Mouse (Mus musculus): ENCODE results near the gene Mdm2.

The Mdm2 gene

DNA sequence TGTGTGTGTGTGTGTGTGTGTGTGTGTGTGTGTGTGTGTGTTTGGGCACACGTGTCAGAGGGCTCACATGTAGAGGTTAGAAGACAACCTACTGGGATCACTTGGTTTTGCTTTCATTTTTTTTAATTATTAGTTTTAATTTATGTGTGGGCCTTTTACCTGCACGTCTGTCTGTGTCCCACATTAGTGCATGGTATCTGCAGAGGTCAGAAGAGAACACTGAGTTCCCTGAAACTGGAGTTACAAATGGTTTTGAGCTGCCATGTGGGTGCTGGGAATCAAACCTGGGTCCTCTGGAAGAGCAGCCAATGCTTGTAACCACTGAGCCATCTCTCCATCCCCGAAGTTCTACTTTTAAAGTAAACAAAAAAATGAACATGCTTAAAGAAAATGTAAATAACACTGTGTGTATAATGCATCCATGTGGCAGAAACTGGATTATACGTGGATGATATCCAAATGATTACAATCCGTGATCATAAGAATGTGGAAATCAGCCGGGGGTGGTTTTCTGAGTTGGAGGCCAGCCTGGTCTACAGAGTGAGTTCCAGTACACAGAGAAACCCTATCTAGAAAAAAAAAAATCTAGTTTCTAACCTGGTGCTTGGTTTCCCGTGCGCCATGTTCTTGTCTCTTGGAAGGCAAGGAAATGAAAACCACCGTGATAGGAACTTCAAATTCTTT lies 43.5 kb downstream of the Mdm2 start:
- in situ Hi-C loops (cut with MboI; ENCODE audit: unreplicated experiment in 2 of 2): no loop called here

DNA sequence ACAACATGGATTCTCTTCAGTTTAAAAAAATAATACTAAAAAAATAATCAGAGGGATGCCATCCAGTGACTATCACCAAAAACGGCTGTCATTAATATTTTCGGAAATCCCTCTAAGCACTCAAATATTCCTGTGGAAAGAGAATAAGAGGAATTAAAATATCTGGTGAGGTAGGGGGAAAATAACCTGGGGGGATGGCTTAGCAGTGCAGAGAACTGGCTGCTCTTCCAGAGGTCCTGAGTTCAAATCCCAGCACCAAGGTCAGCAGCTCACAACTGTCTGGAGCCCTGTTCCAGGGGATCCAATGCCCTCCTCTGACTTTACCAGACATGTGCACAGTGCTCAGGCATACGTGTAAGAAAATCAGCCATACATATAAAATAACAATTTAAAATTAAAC lies 44.2 kb downstream of the Mdm2 start:
- in situ Hi-C loops (cut with MboI; ENCODE audit: unreplicated experiment in 2 of 2): no loop called here

DNA sequence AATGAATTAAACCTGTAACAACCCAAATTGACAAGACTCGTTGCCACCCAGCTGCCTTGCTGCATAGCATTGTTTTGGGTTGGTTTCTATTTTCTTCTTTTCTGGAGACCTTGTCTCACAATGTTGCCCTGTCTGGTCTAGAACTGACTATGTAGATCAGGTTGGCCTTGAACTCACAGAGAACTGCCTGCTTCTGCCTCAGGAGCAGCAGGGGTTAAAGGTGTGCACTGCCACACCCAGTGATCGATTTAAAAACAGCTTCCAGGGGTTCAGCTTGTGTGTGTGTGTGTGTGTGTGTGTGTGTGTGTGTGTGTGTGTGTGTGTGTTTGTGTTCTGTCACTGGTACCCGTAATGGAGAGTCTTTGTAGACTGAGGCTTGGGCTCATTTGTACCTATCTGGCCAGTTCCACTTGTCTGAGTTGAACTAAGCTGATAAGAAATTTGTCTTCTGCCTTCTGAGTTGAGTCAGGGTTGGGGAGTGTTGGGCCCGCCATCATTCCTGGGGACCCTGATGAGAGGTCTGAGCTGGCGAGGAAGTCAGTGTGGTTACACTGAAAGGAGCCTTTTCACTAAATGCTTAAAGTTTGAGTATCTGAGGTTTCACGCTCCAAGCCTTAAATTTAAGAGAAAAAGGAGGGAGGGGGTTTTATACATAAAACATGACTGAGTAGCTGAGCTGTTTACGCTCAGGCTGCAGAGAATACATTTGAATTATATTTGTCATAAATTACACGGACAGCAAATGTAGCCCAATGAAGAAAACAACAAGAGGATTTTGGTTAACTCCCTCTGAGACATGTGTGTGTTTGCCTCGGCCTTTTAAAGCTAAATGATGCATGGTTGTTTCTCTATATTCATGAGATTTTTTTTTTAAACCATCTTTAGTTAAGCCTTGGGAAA lies 44.9 kb downstream of the Mdm2 start:
- in situ Hi-C loops (cut with MboI; ENCODE audit: unreplicated experiment in 2 of 2): no loop called here

DNA sequence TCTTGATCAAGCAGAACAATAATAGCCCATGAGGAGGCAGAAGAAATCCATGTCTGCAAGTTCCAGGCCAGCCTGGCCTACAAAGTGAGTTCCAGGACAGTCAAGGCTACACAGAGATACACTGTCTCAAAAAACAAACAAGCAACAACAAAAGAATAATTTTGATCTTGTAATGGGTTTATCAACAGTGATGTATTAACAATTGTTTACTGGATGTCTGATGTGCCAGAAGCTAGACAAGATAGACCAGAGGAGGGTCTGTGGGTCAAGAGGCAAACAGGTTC lies 45.7 kb downstream of the Mdm2 start:
- in situ Hi-C loops (cut with MboI; ENCODE audit: unreplicated experiment in 2 of 2): no loop called here

DNA sequence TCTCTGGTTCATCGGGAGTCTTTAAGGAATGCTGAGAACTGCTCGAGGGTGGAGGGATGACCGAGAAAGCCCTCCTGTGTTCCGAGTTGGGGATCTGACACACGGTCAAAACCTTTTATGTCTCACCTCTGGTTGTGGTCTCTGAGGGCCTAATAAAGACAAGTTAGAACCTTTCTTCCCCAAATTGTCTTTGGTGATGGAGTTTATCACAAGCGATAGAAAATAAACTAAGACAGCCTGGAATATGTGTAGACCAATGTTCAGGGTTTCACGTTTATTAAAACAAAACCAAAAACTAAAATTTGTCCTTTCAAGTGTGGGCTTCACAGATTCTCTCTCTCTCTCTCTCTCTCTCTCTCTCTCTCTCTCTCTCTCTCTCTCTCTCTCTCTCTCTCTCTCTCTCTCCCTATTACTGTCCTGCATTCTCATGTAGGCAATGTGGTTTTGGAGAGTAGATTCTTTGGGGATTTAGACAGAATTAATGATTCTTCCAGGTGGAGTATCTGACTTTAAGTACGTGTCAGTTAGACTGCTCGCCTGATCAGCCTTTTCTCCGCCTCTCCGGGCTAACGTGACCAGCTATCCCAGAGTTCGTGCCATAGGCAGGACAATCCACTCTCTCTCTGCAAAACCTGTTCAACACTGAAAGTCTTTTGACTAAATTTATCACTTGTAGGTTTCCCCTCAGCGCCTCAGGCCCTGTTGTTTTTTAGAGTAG lies 46.2 kb downstream of the Mdm2 start:
- in situ Hi-C loops (cut with MboI; ENCODE audit: unreplicated experiment in 2 of 2): no loop called here

DNA sequence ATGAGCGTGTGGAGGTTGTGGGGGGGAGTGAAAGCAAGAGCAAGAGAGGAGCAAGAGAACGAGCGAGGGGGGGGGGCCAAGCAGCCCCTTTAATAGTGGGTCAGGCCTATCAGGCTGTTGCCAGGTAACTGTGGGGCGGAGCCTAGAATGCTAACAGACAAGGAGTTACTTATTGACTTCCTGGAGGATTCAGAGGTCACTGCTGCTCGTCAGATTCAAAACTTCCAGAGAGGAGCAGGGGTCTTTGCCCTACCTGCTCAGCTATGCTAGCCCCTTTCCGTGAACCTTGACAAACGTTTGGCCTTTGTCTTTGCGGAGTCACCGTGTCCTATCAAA lies 46.7 kb downstream of the Mdm2 start:
- in situ Hi-C loops (cut with MboI; ENCODE audit: unreplicated experiment in 2 of 2): no loop called here

DNA sequence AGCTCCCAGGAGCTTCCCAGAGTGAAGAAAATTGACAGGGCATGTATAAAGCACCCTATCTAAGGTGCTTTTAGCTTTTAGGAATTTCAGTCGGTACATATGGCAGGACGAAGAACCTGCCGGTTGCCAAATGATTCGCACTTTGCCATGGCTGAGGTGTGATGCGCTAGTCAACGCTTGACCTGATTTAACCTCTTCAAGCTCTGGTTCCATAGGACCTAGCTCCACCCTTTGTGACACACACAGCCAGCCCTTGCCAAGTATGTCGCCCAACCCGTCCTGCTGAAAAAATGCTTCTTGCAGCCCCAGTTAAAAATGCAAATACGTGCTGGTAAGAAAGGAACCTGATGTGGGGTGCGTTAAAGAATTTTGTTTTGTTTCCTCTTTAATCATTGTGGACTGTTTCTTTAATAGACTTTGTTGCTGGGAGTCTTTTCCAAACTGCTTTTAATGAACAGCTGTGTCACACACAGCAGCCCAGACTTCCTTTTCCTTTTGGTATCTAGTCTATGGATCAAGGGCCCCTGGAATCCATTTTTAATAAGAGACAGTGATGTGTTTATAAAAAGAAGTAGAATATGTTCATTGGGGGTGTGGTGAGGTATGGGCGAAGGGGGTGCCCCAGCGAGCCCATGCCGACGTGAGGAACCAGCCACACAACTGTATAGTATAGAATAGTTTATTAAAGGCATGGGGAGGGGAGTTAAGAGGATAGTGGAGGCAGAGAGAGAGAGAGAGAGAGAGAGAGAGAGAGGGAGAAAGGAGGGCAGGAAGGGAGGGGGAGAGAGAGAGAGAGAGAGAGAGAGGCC lies 47.3 kb downstream of the Mdm2 start:
- in situ Hi-C loops (cut with MboI; ENCODE audit: unreplicated experiment in 2 of 2): no loop called here

DNA sequence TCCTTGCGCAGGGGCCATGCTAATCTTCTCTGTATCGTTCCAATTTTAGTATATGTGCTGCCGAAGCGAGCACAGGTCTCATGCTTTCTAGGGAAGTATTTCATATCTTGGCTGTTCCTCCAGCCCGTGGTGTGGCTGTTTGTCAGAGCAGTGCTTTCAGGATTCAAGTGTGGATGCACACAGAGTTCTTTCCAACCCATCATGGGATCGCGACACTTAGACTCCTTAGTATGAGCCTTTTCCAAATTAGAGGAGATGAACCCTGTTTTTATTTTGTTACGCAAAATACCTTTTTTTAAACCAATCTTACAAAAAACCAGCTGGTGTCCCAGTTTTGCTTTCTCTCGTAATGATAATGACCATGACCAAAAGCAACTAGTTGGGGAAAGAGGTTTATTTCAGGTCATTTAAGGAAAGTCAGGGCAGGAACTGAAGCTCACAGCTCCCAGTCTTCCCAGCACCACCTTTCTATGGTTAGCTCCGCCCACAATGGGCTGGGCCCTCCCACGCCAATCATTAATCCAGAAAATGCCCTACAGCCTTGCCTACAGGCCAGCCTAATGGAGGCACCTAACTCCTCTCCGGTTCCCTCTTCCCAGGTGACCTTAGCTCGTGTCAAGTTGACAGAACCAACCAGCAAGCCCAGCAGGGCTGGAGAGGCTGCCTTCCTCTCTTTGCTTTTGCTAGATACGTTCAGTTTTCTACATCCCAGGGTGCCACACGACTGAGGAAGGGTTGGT lies 48.1 kb downstream of the Mdm2 start:
- in situ Hi-C loops (cut with MboI; ENCODE audit: unreplicated experiment in 2 of 2): no loop called here

DNA sequence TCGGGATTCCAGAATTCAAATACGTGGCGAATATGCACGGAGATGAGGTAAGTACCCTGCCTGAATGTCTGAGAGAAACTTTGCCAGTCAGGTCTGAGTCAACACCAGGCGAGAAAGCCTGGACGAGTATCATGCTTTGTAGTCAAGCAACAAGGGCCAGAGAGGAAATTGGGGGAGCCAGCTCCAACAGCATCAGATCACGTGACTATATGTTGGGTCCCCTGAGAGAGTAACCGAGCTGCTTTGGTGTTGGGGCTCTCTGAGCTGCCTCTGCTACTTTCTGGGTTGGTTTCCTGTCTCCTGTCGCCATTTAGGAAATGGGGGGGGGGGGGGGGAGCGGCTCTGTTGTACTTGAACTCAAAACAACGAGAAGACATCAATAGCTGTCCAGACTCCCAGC lies 50.7 kb downstream of the Mdm2 start:
- in situ Hi-C loops (cut with MboI; ENCODE audit: unreplicated experiment in 2 of 2): no loop called here

DNA sequence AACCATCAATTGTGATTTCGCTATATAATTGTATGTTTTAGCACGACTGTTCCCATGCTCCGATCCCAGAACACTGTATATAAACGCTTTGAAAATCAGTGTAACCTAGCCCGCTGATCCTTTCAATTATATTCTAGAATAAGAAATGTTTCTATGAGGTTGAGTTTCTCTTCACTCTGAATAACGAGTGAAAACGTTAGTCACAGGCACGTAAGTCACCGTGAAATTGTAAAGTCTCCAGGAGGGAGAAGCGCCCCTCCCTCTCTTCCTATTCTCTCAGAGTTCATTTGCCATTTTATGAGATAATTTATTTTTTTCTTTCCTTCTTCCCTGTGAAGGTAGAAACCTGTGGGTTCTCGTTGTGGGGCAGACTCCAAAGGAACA lies 51.1 kb downstream of the Mdm2 start:
- in situ Hi-C loops (cut with MboI; ENCODE audit: unreplicated experiment in 2 of 2): no loop called here

DNA sequence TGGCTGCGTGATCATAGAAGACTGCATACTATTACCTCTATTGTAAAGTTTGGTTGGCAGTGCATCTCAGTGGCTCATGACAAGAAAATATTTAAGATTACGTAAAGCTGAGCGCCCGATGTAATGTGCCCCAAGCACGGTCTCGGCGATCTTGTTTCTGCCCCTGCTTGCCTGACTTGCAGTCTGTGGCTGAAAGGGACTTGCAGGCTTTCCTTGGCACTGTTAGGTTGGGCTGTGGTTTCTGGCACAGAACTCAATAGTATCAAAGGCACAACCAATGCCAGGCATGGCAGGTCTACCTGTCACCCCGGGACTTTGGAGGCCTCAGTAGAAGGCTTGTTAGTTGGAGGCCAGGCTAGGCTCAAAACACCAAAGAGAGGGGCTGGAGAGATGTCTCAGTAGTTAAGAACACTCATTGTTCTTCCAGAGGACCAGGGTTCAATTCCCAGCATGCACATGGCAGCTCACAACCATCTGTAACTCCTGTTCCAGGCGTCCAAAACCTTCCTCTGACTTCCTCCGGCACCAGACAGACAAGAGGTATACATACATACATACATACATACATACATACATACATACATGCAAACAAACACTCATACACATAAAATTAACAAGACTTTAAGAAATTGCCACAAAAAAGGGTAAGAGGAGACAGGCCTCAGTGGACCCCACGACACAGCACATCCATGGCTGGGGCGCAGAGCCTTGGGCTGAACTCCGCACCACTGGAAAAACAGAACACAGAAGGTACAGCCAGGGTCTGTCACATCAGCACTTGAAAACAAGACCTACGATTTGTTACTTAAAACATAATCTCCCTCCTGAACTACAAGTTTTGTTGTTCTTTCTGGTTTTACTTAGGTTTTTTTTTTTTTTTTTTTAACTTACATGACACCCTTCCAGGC lies 51.8 kb downstream of the Mdm2 start:
- in situ Hi-C loops (cut with MboI; ENCODE audit: unreplicated experiment in 2 of 2): no loop called here

DNA sequence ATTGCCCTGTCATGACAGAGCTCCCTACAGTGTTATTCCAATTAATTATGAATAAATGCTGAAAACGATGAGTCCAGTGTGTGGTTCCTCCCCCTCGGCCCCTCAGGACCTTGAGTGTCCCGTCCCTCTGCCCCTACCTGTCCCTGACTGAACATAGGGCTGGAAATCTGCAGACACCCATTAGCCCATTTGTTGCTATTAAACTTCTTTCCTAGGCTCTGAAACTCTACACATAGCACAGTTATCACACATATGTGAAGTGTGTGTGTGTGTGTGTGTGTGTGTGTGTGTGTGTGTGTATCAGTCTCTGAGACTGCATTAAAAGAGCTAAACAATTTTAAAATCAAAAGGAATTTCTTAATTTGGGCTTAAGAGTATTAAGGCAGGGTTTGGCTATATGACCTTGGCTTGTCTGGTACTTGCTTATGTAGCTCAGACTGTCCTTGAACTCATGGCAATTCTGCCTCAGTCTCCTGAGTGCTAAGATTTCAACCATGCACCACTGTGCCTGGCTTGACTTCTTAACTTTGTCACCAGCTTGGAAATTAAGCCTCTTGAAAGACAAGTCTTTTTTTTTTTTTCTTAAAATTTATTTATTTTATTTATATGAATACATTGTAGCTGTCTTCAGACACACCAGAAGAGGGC lies 52.8 kb downstream of the Mdm2 start:
- in situ Hi-C loops (cut with MboI; ENCODE audit: unreplicated experiment in 2 of 2): no loop called here

DNA sequence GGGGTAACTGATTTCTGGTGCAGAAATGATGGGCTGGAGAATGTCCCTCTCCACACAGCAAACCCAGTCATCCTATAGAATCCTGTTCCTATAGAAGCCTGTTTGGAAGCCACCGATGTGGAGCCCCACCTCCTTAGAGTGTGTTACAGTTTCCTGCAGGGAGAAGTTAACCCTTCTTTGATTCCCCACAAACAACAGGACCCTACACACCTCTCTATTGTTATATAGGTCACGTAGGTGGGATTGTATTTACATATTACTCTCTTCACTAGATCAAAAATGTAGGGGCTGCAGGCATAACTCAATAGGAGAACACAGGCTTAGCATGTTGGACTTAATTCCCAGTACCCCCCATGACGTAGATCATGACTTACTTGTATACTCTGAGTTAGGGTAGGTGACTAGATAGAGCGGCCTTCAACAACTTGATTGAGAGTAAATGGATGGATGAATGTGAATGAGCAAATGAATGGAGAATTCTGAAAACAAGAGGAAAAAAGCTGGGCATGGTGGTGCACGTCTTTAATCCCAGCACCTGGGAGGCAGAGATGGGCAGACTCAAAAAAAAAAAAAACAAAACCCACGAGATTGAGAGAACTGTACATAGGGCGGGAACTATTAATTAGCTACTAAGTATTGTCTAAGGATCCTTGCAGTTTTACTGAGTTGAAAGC lies 53.4 kb downstream of the Mdm2 start:
- in situ Hi-C loops (cut with MboI; ENCODE audit: unreplicated experiment in 2 of 2): no loop called here

DNA sequence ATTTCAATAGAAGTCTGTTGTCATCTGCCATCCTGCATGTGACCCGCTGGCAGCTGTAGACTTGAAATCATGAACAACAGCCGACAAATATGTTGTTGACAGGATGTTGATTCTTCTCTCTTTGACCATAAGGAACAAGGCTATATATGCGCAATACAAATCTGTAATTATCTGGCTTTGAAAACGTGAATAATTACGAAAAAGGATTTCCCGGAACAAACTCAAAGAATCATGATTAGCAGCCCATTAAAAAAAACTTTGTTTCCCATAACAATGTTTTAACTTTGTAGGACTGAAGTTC lies 53.9 kb downstream of the Mdm2 start:
- in situ Hi-C loops (cut with MboI; ENCODE audit: unreplicated experiment in 2 of 2): no loop called here

DNA sequence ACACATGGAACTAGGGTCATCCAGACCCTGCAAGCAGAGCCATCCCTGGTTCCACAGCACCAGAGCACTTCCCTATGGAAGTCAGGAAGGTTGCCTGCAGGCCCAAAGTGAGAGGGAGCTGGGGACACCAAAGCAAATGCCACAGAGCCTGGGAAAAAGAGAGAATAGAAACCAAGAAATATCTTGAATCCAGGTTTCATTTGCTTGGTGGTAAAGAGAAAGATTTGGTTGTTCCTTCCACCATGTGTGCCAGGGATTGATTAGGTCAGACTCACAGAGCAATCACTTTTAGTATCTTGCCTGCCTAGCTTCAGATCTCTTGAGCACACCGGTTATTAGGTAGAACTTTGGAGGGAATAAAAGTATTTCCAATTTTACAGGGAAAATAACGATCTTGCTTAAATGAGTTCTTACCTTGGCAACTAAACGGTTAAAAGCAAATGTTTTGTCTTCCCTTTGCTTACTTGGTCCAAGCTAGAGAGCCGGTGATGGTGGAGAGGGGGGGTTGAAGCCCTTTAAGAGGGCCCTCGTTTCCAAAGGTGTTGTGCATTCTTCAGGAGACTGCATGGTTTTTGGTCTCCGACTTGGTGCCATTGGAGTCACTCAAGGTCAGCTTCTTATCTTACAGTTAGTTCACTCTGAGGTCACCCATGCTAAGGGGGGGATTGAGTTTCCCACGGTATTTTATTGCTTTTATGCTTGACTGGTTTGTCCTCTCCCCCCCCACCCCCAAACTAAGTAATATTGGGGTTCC lies 54.5 kb downstream of the Mdm2 start:
- in situ Hi-C loops (cut with MboI; ENCODE audit: unreplicated experiment in 2 of 2): no loop called here

DNA sequence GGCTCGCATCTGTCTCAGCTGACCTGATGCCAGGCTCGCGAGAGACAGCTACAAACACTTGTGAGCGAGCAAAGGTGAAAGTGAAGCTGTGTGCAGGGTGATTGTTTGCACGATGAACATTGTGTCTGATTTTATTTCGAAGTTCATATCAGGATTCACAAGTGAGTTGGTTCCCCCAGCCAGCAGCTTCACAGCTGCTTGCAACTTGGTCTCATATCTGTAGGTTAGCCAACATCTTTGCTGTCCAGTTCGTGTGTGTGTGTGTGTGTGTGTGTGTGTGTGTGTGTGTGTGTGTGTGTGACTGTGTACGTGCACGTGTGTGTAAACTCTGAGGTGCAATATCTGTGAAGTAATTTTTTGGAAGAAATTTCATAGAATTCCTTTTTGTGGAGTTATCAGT lies 55.1 kb downstream of the Mdm2 start:
- in situ Hi-C loops (cut with MboI; ENCODE audit: unreplicated experiment in 2 of 2): no loop called here

DNA sequence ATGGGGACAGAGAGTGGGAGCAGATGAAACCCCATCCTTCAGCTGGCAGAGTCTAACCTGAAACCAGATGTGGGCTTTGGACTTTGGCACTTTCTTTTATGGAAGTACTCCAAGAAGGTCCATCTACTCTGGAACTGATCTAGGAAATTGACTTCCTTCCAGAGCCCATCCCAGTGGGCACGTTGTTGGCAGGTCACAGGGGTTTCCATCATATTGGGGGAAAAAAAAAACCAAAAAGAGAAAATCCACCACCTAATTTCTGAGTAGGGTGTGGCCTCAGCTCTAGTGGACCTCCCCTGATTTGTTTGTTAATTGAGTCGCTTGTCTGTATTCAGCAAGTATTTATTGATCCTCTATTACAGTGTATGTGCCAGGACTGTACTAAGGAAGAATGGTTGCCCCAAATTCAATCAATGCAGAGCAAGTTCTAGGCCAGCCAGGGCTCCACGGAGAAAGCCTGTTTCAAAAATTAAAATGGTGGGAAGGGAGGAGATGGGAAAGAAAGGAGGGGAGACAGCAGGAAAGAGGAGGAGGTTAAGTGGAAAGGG lies 55.9 kb downstream of the Mdm2 start:
- in situ Hi-C loops (cut with MboI; ENCODE audit: unreplicated experiment in 2 of 2): no loop called here

DNA sequence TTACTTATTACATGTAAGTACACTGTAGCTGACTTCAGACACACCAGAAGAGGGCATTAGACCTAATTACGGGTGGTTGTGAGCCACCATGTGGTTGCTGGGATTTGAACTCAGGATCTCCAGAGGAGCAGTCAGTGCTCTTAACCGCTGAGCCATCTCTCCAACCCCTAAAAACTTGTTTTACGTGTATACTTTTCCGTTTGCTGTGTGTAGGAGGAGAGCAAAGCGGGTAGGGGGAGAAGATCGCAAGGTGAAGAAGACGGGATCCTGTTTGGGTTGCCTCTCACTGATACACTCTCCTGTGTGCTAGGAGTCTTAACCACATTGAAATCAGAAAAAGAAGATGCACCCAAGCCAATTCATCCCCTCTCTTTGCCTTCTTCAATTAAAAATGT lies 56.8 kb downstream of the Mdm2 start:
- in situ Hi-C loops (cut with MboI; ENCODE audit: unreplicated experiment in 2 of 2): no loop called here

All from v-Abl transformed pro-B cells (cell line).